Mouse (Mus musculus) regulatory T cell (primary cell): Measurements from ENCODE around the gene Wdr73.

Experiments
- in situ Hi-C: fragments of 300-600 bp; cut with MboI, MseI; formaldehyde crosslinking; loops from one replicate; pipeline ENCODE4 v1.15.1; 2025; ENCODE audit warnings: high pct_unique_total_duplicates

The Wdr73 gene

DNA sequence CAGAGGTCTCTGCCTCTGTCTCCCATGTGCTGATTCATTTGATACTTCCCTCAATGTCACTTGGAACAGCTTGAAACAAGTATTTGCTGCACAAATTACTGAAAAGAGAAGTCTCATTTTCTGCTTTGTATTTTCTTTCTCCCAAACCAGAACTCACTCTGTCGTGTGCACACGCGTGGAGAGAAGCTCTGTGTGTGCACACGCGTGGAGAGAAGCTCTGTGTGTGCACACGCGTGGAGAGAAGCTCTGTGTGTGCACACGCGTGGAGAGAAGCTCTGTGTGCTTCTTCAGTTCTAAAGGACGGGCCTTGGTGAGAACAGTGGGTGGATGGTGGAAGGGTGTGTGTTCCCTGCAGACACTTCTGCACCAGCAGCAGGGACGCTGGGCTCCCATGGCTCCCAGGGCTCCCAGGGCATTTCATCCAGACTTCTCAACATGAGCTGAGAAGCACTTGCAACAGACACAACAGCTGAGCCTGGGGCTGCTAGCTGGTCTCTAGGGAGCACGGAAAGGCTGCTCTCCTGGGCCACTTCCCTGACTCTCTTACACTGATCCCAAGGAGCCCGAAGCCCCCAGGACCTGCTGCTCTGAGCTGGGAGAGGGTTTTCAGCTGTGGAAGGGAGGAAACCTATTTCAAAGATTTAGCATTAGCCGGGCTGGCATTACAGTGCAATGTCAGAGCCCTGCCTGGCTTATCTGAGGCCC lies 6.1 kb downstream of the Wdr73 start:
- in situ Hi-C loops = no loop called here

DNA sequence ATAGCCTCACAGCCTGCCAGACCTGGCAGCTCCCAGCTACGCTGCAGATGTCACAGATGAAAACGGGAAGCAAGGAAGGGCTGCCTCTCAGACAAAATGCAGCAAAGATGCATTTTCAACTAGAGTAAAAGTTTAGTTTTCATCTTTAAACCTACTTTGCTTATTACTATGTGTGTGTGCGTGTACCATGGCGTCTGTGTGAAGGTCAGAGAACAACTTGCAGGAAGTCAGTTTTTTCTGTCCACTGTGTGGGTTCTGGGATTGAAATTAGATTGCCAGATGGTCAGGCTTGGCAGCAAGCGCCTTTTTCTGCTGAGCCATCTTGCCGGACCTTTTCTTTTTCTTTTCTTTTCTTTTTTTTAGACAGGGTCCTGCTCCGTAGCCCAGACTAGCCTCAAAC lies 6.9 kb downstream of the Wdr73 start:
- in situ Hi-C loops = no loop called here

GRCm38 (mm10) chr7:80893753-80894129 lies 7.3 kb downstream of the Wdr73 start:
- in situ Hi-C loops = no loop called here

GRCm38 (mm10) chr7:80893086-80893752 lies 7.8 kb downstream of the Wdr73 start:
- in situ Hi-C loops = no loop called here

GRCm38 (mm10) chr7:80889841-80890241 lies 11.2 kb downstream of the Wdr73 start:
- in situ Hi-C loops = loop anchor here (10.0 kb wide), 1 partner anchor 165 kb away; the partner anchor contains the start of gene Alpk3

DNA sequence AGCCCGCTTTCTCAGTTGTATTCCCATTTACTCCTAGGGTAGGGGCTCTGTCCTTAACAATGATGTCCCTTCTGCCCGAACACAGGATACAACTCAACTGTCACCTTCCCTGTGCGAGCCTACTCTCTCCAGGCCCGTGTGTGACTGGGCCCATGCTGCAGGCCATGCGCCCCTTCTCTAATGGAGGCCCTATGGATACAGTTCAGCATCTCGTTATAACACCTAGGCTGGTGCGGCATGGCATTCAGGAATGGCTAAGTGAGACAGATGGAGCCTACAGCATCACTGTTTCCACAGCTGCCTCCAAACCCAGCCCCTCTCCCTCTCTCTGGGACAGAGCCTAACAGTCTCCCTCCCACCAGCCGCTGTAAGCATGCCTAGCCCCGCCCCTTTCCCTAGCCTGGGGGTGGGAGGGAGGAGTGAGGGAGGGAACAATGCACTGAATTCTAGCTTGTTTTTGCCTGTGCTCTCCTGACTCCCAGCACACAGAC lies 12.0 kb downstream of the Wdr73 start:
- in situ Hi-C loops = loop anchor here (10.0 kb wide), 1 partner anchor 166 kb away; the partner anchor contains the start of gene Alpk3

DNA sequence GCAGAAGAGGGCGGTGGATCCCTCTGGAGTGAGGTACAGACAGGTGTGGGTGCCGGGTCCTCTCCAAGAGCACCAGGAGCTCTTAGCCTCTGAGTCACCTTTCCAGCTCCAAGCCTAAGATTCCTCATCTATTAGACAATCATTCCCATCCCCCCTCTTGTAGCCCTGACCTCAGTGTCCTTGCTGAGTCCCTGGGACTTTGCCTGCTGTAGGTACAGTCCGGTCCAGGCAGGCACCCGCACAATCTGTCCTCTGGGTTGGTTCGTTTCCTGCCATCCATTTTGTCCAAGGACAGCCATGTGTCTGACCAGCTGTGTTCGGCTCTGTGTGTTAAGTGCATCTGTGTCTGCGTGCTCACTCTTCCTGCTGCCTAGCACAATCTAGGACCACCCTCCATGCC lies 12.5 kb downstream of the Wdr73 start:
- in situ Hi-C loops = loop anchor here (10.0 kb wide), 1 partner anchor 166 kb away; the partner anchor contains the start of gene Alpk3

DNA sequence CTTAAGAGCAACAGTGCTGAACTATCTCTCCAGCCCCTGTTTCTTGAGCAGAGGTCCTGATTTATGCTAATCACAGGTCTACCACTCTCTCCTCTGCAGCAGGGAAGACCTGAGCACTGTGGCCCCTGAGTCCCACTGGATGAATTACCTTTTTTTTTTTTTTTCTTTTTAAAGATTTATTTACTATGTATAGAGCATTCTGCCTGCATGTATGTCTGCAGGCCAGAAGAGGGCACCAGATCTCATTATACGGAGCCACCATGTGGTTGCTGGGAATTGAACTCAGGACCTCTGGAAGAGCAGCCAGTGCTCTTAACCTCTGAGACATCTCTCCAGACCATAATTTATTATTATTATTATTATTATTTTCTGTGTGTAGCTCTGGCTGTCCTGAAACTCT lies 15.4 kb downstream of the Wdr73 start:
- in situ Hi-C loops = loop anchor here (10.0 kb wide), 1 partner anchor 169 kb away; the partner anchor contains the start of gene Alpk3

DNA sequence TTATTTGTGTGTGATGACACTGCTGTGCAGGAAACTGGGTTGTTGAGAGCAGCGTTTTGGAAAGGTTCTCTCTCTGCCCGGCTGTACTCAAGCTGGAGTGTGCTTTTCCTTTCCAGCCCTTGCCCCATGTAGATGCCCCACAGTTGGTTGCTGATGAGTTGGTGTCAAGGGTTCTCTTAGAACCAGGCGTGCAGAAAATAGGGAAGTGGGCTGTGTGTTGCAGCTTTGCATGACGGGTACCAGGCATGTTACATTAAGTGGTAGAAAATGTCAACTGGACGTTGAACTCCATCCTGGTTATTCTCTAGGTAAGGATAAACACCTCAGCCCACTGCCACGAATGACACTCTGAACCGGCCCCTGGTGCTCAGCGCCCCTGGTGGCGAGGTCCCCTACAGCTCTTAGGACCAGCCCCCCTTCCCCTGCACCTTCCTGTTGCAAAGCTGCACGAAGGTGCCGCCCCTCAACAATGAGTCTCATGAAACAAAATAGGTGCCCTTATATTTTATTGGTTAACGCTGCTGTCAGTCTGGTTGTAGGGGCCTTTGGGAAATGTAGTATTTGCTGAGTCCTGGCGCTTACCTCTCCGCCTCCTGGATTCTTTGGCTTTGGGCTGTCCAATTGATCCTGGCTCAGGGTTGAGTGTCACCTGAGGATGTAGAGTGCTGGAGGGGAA lies 18.1 kb downstream of the Wdr73 start:
- in situ Hi-C loops = loop anchor here (10.0 kb wide), 1 partner anchor 172 kb away; the partner anchor contains the start of gene Alpk3

DNA sequence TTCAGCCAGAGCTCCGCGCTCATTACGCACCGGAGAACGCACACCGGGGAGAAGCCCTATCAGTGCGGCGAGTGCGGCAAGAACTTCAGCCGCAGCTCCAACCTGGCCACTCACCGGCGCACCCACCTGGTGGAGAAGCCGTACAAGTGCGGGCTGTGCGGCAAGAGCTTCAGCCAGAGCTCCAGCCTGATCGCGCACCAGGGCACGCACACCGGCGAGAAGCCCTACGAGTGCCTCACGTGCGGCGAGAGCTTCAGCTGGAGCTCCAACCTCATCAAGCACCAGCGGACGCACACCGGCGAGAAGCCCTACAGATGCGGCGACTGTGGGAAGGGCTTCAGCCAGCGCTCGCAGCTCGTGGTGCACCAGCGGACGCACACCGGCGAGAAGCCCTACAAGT lies 25.3 kb downstream of the Wdr73 start:
- in situ Hi-C loops = no loop called here

GRCm38 (mm10) chr7:80873631-80874030 lies 27.4 kb downstream of the Wdr73 start:
- in situ Hi-C loops = no loop called here

DNA sequence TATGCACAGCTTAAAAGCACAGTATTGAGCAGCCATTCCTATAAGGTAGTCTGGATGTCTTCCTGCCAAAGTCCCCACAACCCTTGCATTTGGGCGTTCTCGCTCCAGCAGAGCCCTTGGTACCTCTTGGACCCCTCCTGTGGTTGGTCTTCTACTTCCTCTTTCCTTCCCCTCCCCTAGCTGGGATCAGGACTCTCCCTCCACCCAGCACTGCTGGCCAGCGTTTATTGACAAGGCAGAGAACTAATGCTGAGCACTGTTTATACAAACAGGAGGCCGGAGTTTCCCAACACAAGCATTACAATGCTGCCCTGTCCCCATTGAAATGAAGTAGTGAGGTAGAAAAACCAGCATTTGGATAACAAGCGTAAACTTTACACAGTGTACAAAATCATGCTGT lies 28.0 kb downstream of the Wdr73 start:
- in situ Hi-C loops = no loop called here

DNA sequence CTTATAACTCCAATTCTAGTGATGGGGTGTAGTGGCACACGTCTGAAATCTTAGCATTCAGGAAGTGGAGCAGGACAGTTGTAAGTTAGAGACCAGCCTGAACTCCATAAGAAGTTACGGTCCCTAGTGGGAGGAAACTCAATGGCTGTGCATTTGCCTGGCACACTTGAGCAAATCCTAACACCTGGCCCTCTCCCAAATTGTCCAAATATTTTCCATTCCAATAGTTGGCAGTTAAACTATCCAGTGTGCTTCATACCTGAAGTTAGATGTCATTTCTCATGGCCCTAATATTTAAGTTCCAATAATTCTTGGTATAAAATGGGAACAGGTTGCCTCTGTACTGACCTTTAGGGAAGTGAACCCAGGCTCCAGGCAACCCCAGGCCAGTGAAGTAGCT lies 32.4 kb downstream of the Wdr73 start:
- in situ Hi-C loops = no loop called here

GRCm38 (mm10) chr7:80866514-80867147 lies 34.4 kb downstream of the Wdr73 start:
- in situ Hi-C loops = no loop called here

GRCm38 (mm10) chr7:80865521-80865920 lies 35.5 kb downstream of the Wdr73 start:
- in situ Hi-C loops = no loop called here

GRCm38 (mm10) chr7:80864831-80865230 lies 36.2 kb downstream of the Wdr73 start:
- in situ Hi-C loops = no loop called here

DNA sequence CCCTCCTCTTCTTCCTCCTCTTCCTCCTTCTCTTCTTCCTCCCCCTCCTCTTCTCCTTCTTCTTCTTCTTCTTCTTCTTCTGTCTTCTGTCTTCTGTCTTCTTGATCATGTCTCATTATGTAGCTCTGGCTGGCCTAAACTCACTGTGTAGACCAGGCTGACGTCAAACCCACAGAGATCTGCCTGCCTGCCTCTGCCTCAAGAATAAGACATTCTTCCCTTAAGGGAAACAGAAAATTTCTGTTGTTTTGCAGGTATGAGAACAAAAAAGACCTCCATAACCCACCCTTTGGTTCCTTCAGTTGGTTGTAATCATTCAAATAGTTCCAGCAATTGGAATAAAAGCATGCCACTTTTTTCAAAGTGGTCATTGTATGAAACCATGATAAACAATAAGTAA lies 36.9 kb downstream of the Wdr73 start:
- in situ Hi-C loops = no loop called here

DNA sequence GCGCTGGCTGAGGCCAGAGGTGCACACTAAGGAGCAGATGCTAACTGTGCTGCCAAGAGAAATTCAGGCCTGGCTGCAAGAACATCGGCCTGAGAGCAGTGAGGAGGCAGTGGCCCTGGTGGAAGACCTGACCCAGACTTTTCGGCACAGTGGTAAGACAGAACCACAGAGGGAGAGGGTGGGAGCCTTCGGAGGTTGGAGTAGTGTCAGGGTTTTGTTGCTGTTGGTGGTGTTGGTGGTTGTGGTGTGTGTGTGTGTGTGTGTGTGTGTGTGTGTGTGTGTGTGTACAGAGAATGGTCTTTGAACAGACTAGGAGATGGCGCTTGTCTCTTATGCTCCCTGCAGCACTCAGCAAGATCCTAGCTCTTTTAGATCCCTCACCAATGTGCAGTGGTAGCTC lies 37.5 kb downstream of the Wdr73 start:
- in situ Hi-C loops = no loop called here

GRCm38 (mm10) chr7:80862475-80862874 lies 38.6 kb downstream of the Wdr73 start:
- in situ Hi-C loops = no loop called here

GRCm38 (mm10) chr7:80860729-80861274 lies 40.3 kb downstream of the Wdr73 start, which contains the start of gene Zscan2:
Gene Zscan2, plus strand, starts transcription at chr7:80860920.
- in situ Hi-C loops = no loop called here

DNA sequence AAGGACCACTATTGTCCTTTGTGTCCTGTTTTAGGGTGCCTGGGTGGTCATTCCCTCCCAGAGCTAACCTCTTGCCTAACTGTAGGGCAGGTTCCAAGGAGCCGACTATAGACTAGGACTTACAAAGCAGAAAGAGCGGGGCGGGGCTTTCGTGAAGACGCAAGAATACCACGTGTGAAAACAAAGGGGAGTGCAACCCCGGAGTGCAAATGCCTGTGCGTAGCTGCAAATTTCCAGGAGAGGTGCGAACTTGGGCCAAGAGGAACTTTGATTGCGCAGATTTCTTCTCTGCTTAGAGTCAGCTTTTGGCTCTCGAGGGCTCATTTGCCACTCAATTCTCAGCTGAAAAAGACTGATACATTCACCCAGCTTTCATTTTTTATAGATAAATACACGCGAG lies 40.8 kb downstream of the Wdr73 start:
- in situ Hi-C loops = no loop called here
